Mouse (Mus musculus): ENCODE measurements at regions not wholly inside any gene's neighbourhood (a gene's known extent, or its start where the extent isn't known, plus 50 kb on each side); places are given as distances from the start of the nearest gene placed in this dataset.

DNA sequence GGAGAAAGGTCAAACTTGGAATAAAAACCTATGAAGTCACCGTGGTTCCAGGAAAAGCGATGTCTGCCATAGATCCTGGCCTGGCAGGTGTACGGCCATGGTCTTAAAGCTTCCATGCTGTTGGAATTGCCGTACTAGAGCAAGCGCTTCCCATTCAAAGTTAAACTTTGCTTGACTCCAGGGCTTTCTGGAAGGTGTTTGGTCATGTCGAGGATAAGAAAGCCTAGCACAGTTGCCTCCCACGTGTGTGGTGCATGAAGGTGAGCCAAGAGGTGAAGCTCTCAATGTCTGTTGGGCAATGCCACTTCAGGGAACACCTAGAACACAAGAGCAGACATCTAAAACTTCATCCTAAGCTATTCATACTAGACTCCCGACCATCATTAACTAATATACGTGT, 174.3 kb upstream of the Fam19a5 start:
- TF ChIP-seq CTCF (IDR thresholded peaks at IDR 0.05; ENCODE audit: control insufficient read depth, insufficient read depth, insufficient replicate concordance, low read depth, low read length) (no peak), POLR2A (IDR thresholded peaks at IDR 0.05; ENCODE audit: control insufficient read depth, low read depth, low read length) (no peak)

Measured in testis, adult 2 months (tissue).